Mouse (Mus musculus) cortical plate, adult 2 months (tissue): ENCODE data around the gene Rasl11a.

Experiments
- CTCF ChIP-seq: fragments of 200-500 bp; IDR thresholded peaks from 2 replicates; pipeline ENCODE4 v1.5.1; 2011; ENCODE audit warnings: mild to moderate bottlenecking, control low read depth, low read length; ENCODE audit not compliant: insufficient read depth; ENCODE audit errors: extremely low read depth
- POLR2A ChIP-seq: fragments of 200-500 bp; IDR thresholded peaks from 2 replicates; pipeline ENCODE4 v1.6.1; 2011; ENCODE audit warnings: mild to moderate bottlenecking, low read length, control low read depth; ENCODE audit not compliant: insufficient read depth; ENCODE audit errors: extremely low read depth

DNA sequence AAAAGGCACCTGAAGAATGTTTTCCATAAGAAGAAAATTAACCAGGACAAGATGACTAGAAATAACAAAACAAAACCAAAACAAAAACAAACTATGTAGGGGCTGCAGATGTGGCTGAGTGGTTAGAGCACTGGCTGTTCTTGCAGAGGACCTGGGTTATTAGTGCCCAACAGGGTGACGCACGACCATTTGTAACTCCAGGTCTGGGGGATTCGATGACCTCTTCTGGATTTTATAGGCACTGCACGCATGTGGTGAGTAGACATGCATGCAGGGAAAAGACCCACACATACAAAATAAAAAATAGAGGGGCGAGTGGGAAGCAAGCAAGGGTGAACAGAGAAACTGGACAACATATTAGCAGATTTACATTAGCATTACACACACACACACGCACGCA is 38.2 kb downstream of the Rasl11a start:
- TF ChIP-seq POLR2A (no peak), CTCF (no peak)
